Mouse (Mus musculus) left cerebral cortex, postnatal 14 days (tissue): Measurements from ENCODE around the gene Igsf3. TPM values are rescaled to one million over a fixed set of nuclear protein-coding genes. Genes with fewer than 3 reads are reported as not detected.
A peak's percentile ranks its signal among the peaks of the same experiment; 100 is the strongest.

Experiments
- DNase-seq, 2 experiments: peaks; one replicate each; pipeline ENCODE4 v3.0.0; 2021 to 2022; ENCODE audit warnings: low spot score in 2 of 2, mixed read lengths in 1 of 2
- intact Hi-C: fragments of 180-260 bp; cut with DNase I; formaldehyde crosslinking; loops from one replicate; pipeline ENCODE4 v1.15.1; 2025
- total RNA-seq, 2 experiments: library from RNA; stranded (reverse); gene quantifications; 2 replicates each; pipeline ENCODE4 v1.2.3; 2021

The Igsf3 gene
- total RNA-seq, 2 experiments from 2014 or later, result 26.5 to 28.2 TPM

DNA sequence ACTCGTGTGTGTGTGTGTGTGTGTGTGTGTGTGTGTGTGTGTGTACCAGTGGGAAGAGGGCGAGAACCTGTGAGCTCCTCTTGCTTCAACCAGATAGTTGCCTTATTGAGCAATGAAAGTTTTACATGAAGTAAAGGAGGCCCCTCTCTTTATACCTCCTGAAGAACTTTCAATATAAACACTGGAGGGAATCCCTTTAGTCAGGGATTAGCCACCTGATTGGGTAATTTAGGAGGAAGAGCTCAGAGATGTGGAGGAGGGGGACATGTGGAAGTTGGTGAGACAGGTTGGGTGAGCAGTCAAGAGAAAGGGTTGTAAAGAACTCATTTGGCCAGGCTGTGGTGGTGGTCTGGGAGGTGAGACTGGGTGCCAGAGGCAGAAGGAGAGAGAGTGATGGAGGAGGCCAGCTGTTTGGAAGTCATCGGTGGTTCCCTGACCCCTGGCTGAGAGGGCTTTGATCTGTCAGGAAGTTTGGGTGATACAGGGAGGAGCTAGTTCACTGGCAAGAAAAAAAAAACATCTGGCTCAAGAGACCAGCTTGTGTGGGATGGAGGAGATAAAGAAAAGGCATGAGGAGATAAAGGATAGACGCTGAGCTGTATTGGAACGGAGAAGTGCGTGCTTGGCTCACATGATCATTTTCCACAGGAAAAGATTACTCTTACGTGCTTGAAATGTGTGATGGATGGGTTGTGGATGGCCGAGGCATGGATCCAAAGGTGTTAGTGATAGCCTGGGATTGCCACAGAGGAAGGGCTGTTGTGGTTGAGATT, 53.3 kb downstream of the Igsf3 start:
- intact Hi-C loops, result no loop called here
- DNase-seq, result no peak

DNA sequence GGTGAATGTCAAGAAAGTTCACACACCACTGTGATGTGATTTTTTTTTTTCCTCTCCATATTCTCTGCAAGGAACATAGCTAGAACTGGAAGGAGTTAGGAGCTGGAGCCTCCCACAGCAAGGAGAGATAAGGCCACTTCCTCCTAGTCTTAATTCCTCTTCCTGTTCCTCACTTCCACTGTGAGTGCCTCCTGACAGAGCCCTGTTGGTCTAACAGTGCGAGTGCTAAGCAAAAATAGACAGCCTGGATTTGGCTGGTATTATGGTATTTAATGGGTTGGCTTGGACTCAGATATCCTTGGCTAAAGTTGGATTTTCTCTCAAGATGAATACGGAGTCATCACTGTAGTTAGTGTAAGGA, 53.9 kb downstream of the Igsf3 start:
- no peak for DNase-seq
- intact Hi-C loops, result no loop called here

DNA sequence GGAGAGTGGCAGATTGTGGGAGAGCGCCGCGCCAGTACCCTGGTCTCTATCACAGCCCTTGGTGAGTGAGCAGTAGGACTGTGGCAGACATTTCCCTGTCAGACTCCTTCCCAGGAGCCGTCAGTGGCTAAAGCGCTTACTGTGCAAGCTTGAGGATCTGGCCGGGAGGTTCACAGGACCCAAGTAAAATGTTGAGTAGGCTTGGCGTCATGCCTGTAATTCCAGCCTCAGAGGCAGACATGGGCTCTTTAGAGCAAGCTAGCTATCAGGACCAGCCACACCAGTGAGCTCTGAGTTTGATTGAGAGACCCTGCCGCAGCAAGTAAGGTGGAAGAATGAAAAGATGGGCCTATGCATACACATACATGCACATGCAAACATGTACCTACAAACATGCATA, 58.8 kb downstream of the Igsf3 start:
- no peak for DNase-seq
- intact Hi-C loops, result no loop called here

DNA sequence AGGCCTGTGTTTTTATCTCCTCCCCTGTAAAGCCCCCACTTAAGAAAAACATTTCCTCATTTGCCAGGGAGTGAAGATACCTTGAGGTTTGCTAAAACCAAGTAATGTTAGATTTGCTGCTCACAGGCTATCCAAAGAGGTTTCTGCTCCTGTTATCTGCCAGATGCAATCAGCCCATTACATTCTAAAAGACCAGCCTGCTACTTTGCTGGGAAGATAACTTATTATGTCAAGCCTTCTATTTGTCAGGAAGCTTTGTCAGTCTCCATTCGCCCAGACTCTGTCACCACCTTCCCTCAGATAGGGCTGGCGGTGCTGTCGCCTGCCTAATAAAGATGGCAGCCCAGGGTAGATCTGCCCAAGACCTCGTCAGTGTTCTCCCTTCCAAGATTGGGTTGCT, 59.6 kb downstream of the Igsf3 start:
- intact Hi-C loops, result no loop called here
- DNase-seq, result no peak

DNA sequence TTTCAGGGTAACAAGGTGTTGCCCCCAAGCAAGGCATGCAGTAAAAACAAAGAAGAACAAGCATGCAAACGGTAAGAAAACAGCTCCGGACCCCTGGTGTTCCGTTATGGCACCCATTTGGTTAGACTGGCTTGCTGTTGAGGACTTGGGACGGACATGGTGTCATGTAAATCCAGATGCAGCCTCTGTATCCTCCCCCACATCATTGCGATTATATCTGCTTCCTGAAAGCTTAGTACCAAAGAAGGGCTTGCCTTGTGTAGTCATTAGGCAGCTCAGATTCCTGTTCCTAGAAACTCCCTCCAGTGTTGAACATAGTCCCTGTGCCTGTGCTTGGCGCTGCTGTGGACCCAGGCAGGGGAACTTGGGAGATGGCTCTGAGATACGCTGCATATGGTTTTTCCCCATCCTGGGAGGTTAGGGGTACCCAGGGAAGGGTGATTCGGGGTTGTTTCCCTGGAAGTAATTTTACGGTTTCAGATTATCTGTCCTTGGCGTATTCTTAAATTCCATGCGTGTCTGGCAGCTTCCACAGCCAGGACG, 60.2 kb downstream of the Igsf3 start:
- DNase-seq, result no peak
- intact Hi-C loops, result no loop called here

DNA sequence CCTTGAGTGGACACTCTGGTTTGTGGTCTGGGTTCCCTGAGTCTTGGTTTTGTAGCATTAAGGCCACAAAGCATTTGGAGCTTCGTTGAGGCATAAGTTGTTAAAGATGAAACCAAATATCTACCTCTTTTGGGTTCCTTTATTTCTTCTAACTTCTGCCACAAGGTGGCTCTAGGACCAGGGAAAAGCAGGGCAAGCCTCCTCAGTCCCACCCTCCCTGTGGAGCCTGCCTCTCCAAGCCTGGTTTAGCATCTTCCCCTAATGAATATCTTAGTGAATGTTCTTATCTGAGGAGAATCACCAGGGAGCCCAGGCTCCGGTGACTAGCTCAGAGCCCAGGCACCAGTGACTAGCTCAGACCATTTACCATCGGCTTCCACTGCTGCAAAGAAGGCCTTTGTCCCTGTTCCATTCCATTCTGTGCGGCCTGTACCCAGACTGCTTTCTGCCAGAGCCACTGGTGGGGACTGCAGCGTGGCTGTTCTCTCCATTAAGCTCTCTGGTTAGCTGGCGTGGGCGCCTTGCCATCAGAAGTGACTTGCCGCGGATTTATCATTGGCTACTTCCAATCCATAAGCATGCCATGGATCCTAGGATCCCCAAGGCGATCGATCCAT, 66.5 kb downstream of the Igsf3 start:
- peak; percentile 44 to 50 for DNase-seq

DNA sequence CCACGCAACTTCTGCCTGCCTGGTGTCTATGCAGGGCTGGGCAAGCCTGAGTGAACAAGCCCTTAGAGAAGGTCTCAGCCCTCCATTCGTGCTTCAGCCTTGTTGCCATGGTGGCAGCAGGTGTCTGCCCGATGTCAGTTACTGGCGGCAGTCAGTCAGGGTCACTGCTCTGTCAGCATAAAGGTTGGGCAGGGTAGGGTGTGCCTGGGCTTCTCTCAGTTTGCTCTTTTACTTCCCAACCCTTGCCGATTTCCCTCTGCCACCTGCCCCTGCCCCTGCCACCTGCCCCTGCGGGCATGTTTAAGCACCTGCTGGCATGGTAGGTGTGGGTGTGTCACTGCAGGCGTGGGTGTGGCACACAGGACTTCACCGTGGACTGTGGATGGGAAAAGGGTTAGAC, 67.6 kb downstream of the Igsf3 start:
- DNase-seq, result no peak
- intact Hi-C loops, result no loop called here

More for the DNA sequence above, 66.5 kb downstream of the Igsf3 start:
- intact Hi-C loops, result no loop called here

DNA sequence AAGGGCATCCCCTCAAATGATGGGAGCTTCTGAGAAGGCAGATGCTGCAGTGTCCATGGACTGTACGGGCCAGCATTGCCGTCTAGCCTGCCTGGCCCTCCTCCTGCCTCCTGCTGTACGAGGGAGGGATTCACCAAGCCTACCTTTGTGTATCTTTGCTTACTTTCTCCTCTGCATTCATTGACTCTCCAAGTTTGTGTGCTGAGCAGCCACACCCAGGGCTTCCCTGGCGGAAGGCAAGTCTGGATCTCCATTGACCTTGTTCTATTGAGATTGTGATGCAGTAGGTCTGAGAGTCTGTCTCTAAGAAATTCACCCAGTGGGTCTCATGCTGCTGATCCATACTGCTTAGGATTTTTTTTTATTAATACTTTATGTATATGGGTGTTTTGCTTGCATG, 70.4 kb downstream of the Igsf3 start:
- no peak for DNase-seq
- intact Hi-C loops, result no loop called here

DNA sequence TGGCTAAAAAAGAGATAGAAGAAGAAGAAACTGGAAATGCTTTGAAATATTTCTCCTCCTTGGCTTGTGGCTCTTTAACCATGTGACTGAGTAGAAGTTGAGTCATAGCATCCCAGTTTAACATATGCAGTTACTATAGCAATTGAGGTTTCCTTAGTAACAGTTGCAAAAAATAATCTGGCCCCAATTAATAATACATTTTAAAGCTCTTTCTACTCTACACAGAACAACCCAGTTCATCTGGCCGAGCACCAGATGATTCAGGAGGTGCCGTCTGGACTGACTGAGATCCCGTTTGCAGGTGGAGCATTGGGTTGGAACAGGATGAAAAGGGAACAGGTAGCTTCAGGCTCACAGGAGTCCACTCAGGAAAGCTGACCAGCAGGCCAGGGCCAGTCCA, 71.9 kb downstream of the Igsf3 start:
- peak; percentile 45 to 73 for DNase-seq
- intact Hi-C loops, result no loop called here

DNA sequence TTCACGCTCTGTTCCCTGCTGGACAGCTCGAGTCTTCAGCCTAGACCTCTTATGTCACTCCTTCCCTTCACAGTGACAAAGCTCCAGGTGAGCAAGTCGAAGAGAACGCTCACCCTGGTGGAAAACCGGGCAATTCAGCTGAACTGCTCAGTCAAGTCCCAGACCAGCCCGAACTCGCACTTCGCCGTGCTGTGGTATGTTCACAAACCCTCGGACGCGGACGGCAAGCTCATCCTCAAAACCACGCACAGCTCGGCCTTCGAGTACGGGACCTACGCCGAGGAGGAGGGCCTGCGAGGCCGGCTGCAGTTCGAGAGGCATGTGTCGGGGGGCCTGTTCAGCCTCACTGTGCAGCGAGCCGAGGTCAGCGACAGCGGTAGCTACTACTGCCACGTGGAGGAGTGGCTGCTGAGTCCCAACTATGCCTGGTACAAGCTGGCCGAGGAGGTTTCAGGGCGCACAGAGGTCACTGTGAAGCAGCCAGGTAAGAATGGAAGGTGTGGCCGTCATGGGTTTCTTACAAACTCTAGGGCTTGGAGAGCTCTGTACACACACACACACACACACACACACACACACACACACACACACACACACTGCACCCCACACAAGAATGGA, 74.0 kb downstream of the Igsf3 start:
- no peak for DNase-seq
- intact Hi-C loops, result no loop called here

DNA sequence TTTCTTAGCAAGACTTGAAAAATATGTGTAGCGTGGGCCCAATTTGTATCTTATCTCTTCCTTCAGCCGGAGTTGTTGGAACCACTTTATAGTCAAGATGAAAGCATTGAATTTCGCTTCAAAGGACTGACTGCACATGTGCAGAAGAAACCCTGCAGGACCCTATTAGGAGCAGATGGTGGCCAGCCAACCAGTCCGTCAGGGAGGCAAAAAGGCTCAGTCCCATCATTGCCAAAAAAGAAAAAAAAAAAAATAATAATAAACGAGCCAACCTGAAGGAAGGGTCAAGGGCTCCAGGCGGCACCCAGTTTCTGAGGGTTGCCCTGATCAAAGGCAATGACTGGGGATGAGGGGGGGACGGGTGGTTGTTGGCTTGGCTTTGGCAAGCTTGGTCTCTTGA, 83.7 kb downstream of the Igsf3 start:
- intact Hi-C loops, result loop anchor here (5.0 kb wide), 3 partner anchors 83 to 488 kb away; partner anchors contain the start of gene Igsf3

DNA sequence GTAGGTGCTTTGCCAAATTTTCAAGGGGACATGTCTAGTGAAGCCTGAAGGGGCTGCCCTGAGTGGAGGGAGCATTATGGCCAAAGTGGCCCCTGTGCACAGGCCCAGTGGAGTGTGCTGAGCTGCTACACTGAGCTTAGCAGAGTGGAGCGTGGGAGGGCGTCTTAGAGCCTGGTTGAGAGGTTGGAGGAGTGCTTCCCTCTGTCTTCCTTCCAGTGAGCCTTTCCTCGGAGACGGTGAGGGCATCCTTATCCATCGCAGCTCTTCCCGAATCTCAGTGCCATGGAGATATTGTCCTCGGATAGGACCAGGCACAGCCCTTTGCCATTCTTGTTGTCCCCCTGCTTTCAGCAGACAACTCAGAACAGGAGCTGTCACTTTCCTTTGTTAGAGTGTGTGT, 84.2 kb downstream of the Igsf3 start:
- no peak for DNase-seq
- intact Hi-C loops, result loop anchor here (5.0 kb wide), 3 partner anchors 84 to 489 kb away; partner anchors contain the start of gene Igsf3

More for the DNA sequence above, 83.7 kb downstream of the Igsf3 start:
- DNase-seq, result no peak

DNA sequence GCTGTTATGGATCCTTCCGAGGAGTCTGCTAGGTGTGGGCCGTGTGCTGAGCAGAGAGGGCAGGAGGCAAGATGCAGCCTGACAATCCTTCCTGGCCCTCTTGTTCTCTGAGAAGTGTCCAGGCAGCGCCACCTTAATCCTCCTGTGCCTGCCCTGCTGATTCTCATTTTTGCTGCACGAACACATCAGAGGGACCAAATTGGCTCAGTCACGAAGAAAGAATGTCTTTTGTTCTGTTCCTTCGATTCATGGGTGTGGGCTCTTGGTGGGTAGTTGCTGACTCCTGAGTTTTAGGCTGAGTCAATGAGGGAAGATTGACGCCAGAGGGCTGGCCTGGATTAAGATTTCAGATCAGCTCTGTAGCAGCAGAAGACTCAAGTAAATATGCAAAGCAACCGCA, 84.9 kb downstream of the Igsf3 start:
- no peak for DNase-seq
- intact Hi-C loops, result loop anchor here (5.0 kb wide), 3 partner anchors 85 to 490 kb away; partner anchors contain the start of gene Igsf3

DNA sequence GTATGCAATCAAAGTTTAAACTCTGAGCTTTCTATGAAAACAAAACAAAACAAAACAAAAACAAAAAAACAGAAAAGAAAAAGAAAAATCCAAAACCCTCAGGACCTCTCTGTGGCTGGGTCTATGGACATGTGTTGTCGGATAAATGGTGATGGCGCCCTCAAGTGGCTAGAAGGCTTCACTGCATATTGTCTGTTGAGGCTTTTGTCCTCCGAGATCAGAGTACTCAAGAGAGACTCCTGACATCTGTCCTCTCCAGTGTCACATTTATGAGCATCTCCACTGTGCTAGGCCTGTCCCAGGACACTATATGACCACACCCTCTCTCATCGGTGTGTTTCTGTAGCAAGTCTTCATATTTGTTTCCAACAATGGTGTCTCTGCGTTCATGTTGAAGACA, 85.4 kb downstream of the Igsf3 start:
- intact Hi-C loops, result loop anchor here (5.0 kb wide), 3 partner anchors 85 to 490 kb away; partner anchors contain the start of gene Igsf3
- DNase-seq, result peak; percentile 87 to 89

DNA sequence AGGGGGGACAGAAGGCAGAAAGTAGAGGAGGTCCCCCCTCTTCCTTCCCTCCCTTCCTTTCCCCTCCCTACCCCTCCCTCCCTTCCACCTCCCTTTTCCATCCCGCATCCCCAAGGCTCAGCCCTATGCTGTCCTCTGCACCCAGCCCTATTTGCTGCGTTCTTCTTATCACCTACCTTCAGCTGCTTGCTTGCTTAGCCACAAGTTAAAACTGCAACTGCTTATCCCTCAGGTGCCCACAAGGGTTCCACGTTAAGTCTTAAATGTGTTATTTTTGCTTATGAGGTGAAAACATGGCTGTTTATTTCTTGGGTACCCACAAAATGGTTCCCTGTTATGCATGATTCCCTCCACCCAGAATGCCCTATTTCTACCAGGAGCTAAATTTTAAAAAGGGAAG, 86.6 kb downstream of the Igsf3 start:
- DNase-seq, result no peak
- intact Hi-C loops, result loop anchor here (5.0 kb wide), 3 partner anchors 86 to 491 kb away; partner anchors contain the start of gene Igsf3

DNA sequence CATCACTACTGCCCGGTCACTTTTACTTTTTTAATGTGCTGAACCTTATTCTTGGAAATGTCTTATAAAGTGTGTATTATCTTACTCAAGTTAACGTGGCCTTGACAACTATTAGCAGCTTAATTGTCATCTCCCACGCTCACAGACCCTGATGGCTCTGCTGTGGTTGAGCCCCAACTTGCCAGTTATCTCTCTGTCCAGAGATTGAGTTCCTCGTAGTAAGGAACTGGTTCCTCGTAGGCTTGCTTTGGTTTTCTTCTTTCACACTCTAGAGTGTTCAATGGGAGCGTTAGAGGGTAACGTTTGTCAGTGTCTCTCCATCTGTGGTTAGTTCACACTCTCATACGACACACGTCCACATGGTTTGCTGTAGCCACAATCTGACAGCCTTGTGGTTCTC, 92.8 kb downstream of the Igsf3 start:
- intact Hi-C loops, result no loop called here
- DNase-seq, result no peak

DNA sequence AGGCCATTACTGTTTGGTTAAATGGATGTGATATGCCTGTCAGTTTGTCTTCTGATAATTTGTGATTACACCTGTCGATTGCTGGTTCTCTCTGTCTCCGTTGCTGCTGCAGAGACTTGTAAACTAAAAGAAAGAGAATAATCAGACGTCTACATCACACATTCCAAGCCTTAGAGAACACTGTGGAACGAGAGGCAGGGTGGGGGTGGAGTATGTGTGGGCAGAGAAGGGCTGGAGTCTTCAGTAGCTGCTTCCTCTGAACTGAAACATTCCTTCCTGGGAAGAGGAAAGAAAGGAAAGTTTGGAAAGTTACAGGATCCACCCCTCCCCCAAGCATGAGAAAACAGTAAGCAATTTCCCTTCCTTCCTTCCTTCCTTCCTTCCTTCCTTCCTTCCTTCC, 95.0 kb downstream of the Igsf3 start:
- no peak for DNase-seq

DNA sequence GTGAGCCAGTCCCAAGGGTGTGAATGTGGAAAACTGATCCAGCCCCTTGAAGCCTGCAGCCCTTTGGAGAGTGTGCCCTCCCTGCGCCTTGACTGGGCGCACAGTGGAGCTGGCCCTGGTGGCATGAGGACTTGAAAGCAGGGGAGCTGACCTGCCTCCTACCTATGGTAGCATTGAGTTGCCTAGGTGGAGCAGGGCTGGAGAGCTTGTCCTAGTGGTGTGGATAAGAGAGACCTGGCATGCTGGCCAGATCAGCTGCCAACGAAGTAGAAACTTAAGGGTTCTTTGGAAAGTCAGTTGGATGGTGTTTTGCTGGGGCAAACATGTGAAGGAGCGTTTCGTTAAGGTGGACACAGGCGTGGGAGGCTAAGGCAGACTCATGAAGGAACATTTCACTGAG, 105.1 kb downstream of the Igsf3 start:
- DNase-seq, result no peak
- intact Hi-C loops, result no loop called here

More for the DNA sequence above, 95.0 kb downstream of the Igsf3 start:
- intact Hi-C loops, result no loop called here

DNA sequence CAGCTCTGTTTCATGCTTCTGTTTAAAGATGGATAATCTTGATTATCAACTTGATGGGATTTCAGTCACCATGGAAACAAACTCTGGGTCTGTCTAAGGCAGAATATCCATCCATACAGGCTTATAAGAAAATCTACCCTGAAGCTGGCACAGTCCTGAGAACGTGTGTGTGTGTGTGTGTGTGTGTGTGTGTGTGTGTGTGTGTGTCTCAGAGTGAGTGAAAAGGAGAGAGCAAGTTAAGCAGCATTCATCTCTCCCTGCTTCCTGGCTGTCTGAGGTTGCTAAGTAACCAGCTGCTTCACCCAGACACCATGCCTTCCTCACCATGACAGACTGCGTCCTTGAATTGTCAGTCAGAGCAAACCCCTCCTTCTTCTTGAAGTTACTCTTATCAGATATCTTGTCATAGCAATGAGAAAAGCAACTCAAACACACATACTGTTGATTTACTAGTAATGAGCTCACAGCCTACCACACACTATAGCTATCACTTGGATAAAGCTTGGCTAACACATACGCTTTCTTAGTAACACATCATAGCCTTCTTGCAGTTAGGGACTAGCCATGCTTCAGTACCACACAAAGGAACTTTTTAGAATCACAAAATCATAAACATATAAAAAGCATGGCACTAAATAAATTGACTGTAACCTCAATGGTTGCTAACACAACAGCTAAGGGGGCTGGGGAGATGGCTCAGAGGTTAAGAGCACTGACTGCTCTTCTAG, 106.5 kb downstream of the Igsf3 start:
- DNase-seq, result no peak
- intact Hi-C loops, result no loop called here
